Comparison of ENCODE assay signal across 8 mouse cellular contexts in genomic region chr2:148679346-148679745, GRCm38 (mm10). TPM values are rescaled to one million over a fixed set of nuclear protein-coding genes. Genes with fewer than 3 reads are reported as not detected.
DNase-seq lines count a peak whose midpoint lies in the region; ATAC-seq and TF ChIP-seq lines count a peak whose summit lies in the region.

No protein-coding gene starts in this region.

- 2% methylated on average over 9 of the region's 9 CpGs for WGBS in midbrain, embryonic 10.5 days
- WGBS in stomach, embryonic 15.5 days: 8% methylated on average over 9 of the region's 9 CpGs

- peak; percentile 46 for ATAC-seq in Patski
- ATAC-seq in stomach, embryonic 15.5 days (ENCODE audit: insufficient read depth, low FRiP score, low read depth): peak; percentile 19

- POLR2A ChIA-PET in Patski (lab: Charles Lee): interaction anchor here (0.7 to 1.0 kb wide), 2 partner anchors 12 to 53 kb away, joined by 3 to 4 read pairs; no protein-coding TSS in a partner anchor

- peak overlapping the region; percentile 80 for H3K4me2 ChIP-seq in stomach, embryonic 15.5 days

- H3K4me1 ChIP-seq in midbrain, embryonic 10.5 days: peaks cover 68% of the 10 kb centered on the region
- H3K4me1 ChIP-seq in stomach, embryonic 15.5 days: peaks cover 22% of the 10 kb centered on the region

- H3K36me3 ChIP-seq in midbrain, embryonic 10.5 days: peaks cover 43% of the 10 kb centered on the region
- H3K36me3 ChIP-seq in stomach, embryonic 15.5 days: peaks cover 26% of the 10 kb centered on the region

- H3K27ac ChIP-seq in midbrain, embryonic 10.5 days (replicated peaks): peak overlapping the region; percentile 90
- H3K27ac ChIP-seq in stomach, embryonic 15.5 days: peak overlapping the region; percentile 90

- H3K9me3 ChIP-seq in midbrain, embryonic 10.5 days (replicated peaks): no peaks in the 10 kb centered on the region
- H3K9me3 ChIP-seq in stomach, embryonic 15.5 days: no peaks in the 10 kb centered on the region

- in situ Hi-C loops in Patski (cut with MboI; ENCODE audit: low pct_unique_long_range_greater_than_20kb): loop anchor here (10.0 kb wide), 1 partner anchor 495 kb away; no protein-coding TSS in a partner anchor

- H3K4me3 ChIP-seq in midbrain, embryonic 10.5 days: peak overlapping the region; percentile 67
- peak overlapping the region; percentile 16; the same call in 1 of the 2 replicates for H3K4me3 ChIP-seq in stomach, embryonic 15.5 days (replicated peaks)

- H3K9ac ChIP-seq in stomach, embryonic 15.5 days: no peak overlapping the region

- peak; percentile 48 for DNase-seq in Patski (ENCODE audit: low read depth, low spot score)
- peak; percentile 56 for DNase-seq in embryo, embryonic 11.5 days (ENCODE audit: low read depth, low spot score)
- DNase-seq in heart, adult 11 months: peak; percentile 98
- peak; percentile 83 for DNase-seq in kidney, adult 11 months
- peak; percentile 45 to 70 for DNase-seq in left cerebral cortex, postnatal 25 days (ENCODE audit: low spot score in 2 of 2)
- peak; percentile 79 for DNase-seq in midbrain, embryonic 10.5 days (ENCODE audit: low spot score)
- no peak for DNase-seq in natural killer cell, adult 2 months (ENCODE audit: low spot score in 2 of 2)

- no peaks in the 10 kb centered on the region for H3K27me3 ChIP-seq in Patski
- no peaks in the 10 kb centered on the region for H3K27me3 ChIP-seq in midbrain, embryonic 10.5 days (ENCODE audit: low read depth, poor library complexity, severe bottlenecking)
- no peaks in the 10 kb centered on the region for H3K27me3 ChIP-seq in stomach, embryonic 15.5 days (replicated peaks)

- TF ChIP-seq CTCF in Patski (IDR thresholded peaks at IDR 0.05): no peak

- intact Hi-C loops in left cerebral cortex, postnatal 25 days (cut with DNase I): no loop called here

- CTCF ChIA-PET in Patski (lab: Charles Lee): interaction anchor here (1.0 to 1.5 kb wide), 3 partner anchors 27 to 73 kb away, joined by 3 to 6 read pairs (median 3); no protein-coding TSS in a partner anchor

RNA-seq across cellular contexts. Expression of gene Gzf1, which starts 1.5 kb away (rescaled TPM):
- polyA plus RNA-seq in Patski (2021): 27.8 TPM
- 10 to 100 TPM; 28.9 to 30.9 TPM for total RNA-seq in left cerebral cortex, postnatal 25 days (2021)
- polyA plus RNA-seq in midbrain, embryonic 10.5 days (2016; fragmentation: Nextera tagmentation; extraction: Ambion mirVana): 27.2 and 30.1 TPM in 2 replicates
- 17.1 and 17.5 TPM in 2 replicates for polyA plus RNA-seq in stomach, embryonic 15.5 days (2015; fragmentation: Nextera tagmentation; extraction: Ambion mirVana)

RNA-seq across cellular contexts. Expression of gene Nxt1, which starts 6.9 kb away (rescaled TPM):
- polyA plus RNA-seq in Patski (2021): 30.5 TPM
- total RNA-seq in left cerebral cortex, postnatal 25 days (2021): 10 to 100 TPM; 11.6 to 13.5 TPM
- polyA plus RNA-seq in midbrain, embryonic 10.5 days (2016; fragmentation: Nextera tagmentation; extraction: Ambion mirVana): 131 and 152 TPM in 2 replicates
- 78.8 and 88.8 TPM in 2 replicates for polyA plus RNA-seq in stomach, embryonic 15.5 days (2015; fragmentation: Nextera tagmentation; extraction: Ambion mirVana)

RNA-seq across cellular contexts. Expression of gene Napb, which starts 52.9 kb away (rescaled TPM):
- 4.3 TPM for polyA plus RNA-seq in Patski (2021)
- 100 to 1,000 TPM; 333 to 361 TPM for total RNA-seq in left cerebral cortex, postnatal 25 days (2021)
- 7.5 and 13.6 TPM in 2 replicates for polyA plus RNA-seq in midbrain, embryonic 10.5 days (2016; fragmentation: Nextera tagmentation; extraction: Ambion mirVana)
- 4.5 and 4.9 TPM in 2 replicates for polyA plus RNA-seq in stomach, embryonic 15.5 days (2015; fragmentation: Nextera tagmentation; extraction: Ambion mirVana)

Comparison
In these comparisons a context has a peak if more than half of its experiments do, and no peak if none do; other contexts are left out.
1. DNase-seq: peak in Patski (single experiment), embryo, embryonic 11.5 days (single experiment), heart, adult 11 months (single experiment), kidney, adult 11 months (single experiment), left cerebral cortex, postnatal 25 days (2 of 2) and midbrain, embryonic 10.5 days (single experiment); none in natural killer cell, adult 2 months (0 of 2).